Mouse (Mus musculus) erythroblast, embryonic 14.5 days (primary cell): ENCODE data around the gene Olfr820.
"Not testable (repeated sequence)": the region's sequence is repeated elsewhere in the genome, so short reads cannot be mapped to it uniquely, and the experiment has no call there.

Experiments used
- GATA1 ChIP-seq: IDR thresholded peaks from 2 replicates; pipeline ENCODE4 v1.6.1; 2012; ENCODE audit warnings: low read length, inconsistent platforms, mixed read lengths
- TAL1 ChIP-seq: IDR thresholded peaks from 3 replicates; pipeline ENCODE4 v1.6.1; 2012; ENCODE audit warnings: low read length, inconsistent platforms, mixed read lengths

- not testable (repeated sequence) for TF ChIP-seq GATA1, TAL1
Observed at GRCm38 (mm10) chr10:129972994-129973393, 39.4 kb upstream of the Olfr820 start.
